Mouse (Mus musculus): ENCODE measurements around the gene Ncor1. TPM values are rescaled to one million over a fixed set of nuclear protein-coding genes. Genes with fewer than 3 reads are reported as not detected.

Ncor1 gene
- polyA plus RNA-seq, 1 experiment, result 149 TPM

DNA sequence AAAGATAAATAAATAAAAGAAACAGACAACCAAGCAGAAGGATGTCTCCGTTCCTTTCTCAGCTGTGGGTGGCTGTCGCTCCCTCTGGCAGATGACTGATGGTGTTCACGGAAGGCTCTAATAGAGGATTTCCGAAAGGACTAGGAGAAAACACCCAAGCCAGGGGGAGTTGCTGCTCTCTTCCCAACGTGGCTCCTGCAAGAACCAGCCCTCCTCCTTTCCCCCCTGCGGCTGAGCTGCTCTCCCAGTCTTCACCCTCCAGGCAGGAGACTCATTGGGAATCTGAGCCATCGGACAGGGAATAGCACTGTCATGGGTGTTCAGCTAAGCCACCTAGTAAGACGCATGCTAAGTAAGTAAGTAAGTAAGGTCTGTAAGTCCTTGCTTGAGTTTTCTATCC is 181.3 kb downstream of the Ncor1 start:
- DNase-seq (ENCODE audit: extremely low spot score in 1 of 2, low spot score in 1 of 2), result no peak

DNA sequence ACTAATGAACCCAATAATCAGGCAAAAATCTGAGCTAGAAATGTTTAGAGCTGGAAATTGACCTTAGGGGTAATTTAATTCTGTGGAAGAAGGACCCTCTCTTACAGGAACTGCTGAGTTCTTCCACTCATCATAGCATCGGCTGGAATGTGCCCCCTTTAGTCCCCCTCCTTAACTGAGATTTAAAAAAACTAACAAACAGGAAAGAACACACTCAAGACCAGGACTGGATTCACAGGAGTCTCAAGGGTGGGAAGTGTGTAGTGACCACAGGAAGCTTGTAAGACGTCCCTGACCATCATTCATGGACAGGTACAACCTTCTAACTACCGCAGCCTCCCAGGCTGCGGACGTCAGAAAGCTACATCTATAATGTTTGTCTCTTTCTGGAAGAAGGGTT is 187.5 kb downstream of the Ncor1 start:
- no peak for DNase-seq (ENCODE audit: extremely low spot score in 1 of 2, low spot score in 1 of 2)

DNA sequence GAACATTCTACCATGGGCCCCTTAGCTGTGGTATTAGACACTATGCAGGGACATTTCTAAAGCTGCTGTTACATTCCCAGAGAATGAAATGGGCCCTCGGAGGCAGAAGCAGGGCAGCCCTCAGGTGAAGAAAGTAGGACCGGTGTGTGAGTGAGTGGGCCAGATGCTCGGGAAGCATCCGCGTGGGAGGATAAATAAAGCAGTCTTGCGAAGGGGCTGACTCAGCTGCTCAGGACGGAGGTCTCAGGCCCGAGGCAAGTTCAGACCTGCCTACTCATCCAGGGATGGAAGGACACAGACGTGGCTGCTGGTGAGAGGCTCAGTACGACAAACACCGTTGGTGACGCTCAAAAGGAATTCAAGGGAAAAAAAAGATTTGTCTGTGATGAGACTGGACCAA is 189.2 kb downstream of the Ncor1 start:
- no peak for DNase-seq (ENCODE audit: extremely low spot score in 1 of 2, low spot score in 1 of 2)

DNA sequence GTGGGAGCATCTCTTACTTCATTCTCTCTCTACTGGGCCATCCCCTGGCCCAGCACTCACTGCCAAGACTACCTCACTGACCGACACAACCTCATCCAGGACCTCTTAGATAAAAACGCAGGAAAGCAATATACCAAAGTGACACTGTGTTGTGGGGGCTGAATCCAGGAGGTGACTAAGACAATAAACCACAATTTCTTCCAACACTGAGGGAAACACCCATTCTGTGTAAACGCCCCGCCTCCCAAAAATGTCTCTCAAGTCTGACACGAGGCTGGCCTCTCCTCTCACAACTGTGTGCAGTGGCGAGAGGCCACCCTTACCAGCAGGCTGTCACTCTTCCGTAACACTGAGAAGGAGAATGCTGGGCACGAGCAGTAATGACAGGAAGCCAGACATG is 190.0 kb downstream of the Ncor1 start:
- DNase-seq (ENCODE audit: extremely low spot score in 1 of 2, low spot score in 1 of 2), result no peak

DNA sequence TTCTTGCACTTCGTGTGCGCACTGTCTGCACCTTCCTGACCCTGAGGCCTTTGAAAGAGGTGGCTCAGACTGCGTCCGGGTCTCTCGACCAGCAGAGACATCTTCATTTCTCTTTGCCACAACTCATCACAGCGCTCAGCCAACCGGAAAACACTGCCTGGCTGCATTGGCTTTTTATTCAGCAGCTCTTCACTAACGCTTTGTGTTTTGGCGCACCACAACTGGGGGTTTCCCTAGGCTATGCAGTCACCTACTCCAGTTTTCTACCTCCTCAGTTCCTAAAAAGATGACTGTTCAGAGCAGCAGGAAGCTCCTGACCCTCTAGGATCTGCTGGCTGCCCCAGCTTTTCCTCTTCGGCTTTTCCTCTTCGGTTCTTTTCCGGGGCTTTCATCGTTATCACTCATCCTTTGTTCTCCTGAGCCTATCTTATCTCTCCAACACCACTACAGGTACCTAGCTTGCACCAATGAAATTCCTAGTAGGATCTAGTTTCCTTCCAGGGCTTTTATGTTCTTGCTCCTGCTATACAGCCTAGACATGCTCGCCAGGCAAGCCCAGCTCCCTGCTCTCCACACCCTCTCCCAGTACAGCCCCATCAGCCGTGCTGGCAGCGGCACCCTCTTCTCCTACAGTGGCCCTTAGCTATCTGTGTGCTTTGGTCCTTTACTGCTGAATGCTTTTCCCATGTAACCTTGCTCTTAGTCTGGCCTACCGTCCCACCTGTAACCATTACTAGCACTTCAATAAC is 191.7 kb downstream of the Ncor1 start:
- DNase-seq (ENCODE audit: extremely low spot score in 1 of 2, low spot score in 1 of 2), result no peak

Other genes starting within 250 kb of the Ncor1 start
- gene Adora2b, start 209.6 kb downstream of the Ncor1 start, polyA plus RNA-seq (2012; rRNA removed), result 7.1 and 9.9 TPM in 2 replicates
- gene Zswim7, start 177.2 kb downstream of the Ncor1 start, polyA plus RNA-seq (2012; rRNA removed), result 26.6 and 27.4 TPM in 2 replicates
- gene Ttc19, start 177.1 kb downstream of the Ncor1 start, polyA plus RNA-seq (2012; rRNA removed), result 55.1 and 58.1 TPM in 2 replicates
- gene Pigl, start 81 bp downstream of the Ncor1 start, polyA plus RNA-seq (2012; rRNA removed), result 7.9 and 10.0 TPM in 2 replicates
- 61.0 and 66.1 TPM in 2 replicates for gene Cenpv, start 80.7 kb upstream of the Ncor1 start, polyA plus RNA-seq (2012; rRNA removed)
- 3,321 and 3,429 TPM in 2 replicates for gene Ubb, start 92.6 kb upstream of the Ncor1 start, polyA plus RNA-seq (2012; rRNA removed)
- gene Trpv2, start 115.9 kb upstream of the Ncor1 start, polyA plus RNA-seq (2012; rRNA removed), result 16.8 TPM in 2 replicates
- gene Lrrc75a, start 190.0 kb upstream of the Ncor1 start, polyA plus RNA-seq (2012; rRNA removed), result 19.9 and 23.7 TPM in 2 replicates
- gene Mmgt2, start 190.1 kb upstream of the Ncor1 start, polyA plus RNA-seq (2012; rRNA removed), result 44.4 TPM in 2 replicates